Mouse (Mus musculus): ENCODE measurements around the gene Ndufb7. TPM values are rescaled to one million over a fixed set of nuclear protein-coding genes. Genes with fewer than 3 reads are reported as not detected.

The Ndufb7 gene
- polyA plus RNA-seq, 1 experiment from 2014 or later = 356 TPM

DNA sequence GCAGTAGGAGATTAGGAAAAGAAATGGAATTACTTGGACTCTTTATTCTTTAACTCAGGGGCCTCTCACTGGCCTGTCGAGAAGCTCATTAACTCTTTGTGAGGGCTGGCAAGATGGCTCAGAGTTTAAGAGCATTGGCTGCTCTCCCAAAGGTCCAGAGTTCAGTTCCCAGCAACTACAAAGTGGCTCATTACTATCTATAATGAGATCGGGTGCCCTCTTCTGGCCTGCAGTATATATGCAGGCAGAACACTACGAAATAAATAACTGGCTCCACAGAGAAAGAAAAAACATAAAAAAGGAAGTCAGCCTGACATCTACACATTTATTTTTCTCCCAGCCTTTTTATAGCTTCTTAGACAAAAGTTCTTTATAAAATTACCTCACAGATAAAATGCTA, 29.9 kb downstream of the Ndufb7 start:
- Histone ChIP-seq H3K27me3 (ENCODE audit: insufficient read depth, low read length) (no peaks in the 10 kb centered on the region), H3K9me3 (ENCODE audit: low read length) (no peaks in the 10 kb centered on the region), H3K4me2 (replicated peaks; ENCODE audit: low read depth, low read length) (no peak overlapping the region), H3K9ac (replicated peaks; ENCODE audit: low read length) (no peak overlapping the region), H3K36me3 (ENCODE audit: insufficient read depth, low read length) (no peaks in the 10 kb centered on the region), H3K27ac (ENCODE audit: low read length) (no peak overlapping the region), H3K4me3 (ENCODE audit: low read length) (no peak overlapping the region), H3K4me1 (ENCODE audit: insufficient read depth, low read length) (peaks cover 20% of the 10 kb centered on the region)
- ATAC-seq (ENCODE audit: low FRiP score, low TSS enrichment) = no peak
- 30% methylated on average over 3 of the region's 3 CpGs for WGBS

DNA sequence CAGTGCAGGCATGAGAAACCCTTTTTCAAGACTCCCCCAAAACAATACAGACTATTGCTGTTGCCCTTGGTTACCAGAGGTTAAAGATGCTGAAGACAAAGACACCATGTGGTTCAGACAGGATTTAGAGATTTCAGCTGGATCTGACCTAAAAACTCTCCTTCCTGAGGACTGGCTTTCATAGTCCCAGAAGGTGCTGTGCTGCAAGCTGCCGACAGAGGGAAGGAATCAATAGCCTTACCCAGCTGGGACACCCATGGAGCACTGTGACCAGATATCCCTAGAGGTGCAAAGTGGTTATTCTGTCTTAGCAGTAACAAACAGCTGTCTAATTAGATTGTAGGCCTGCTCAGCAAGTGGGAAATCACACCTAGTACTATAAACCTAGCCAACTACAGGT, 31.7 kb downstream of the Ndufb7 start:
- ATAC-seq (ENCODE audit: low FRiP score, low TSS enrichment) = no peak
- peaks cover 4% of the 10 kb centered on the region for H3K4me1 ChIP-seq (ENCODE audit: insufficient read depth, low read length)
- H3K9me3 ChIP-seq (ENCODE audit: low read length) = no peaks in the 10 kb centered on the region
- WGBS = 17% methylated on average over 1 of the region's 1 CpGs
- no peak overlapping the region for H3K9ac ChIP-seq (replicated peaks; ENCODE audit: low read length)
- no peak overlapping the region for H3K4me3 ChIP-seq (ENCODE audit: low read length)
- no peaks in the 10 kb centered on the region for H3K27me3 ChIP-seq (ENCODE audit: insufficient read depth, low read length)
- H3K27ac ChIP-seq (ENCODE audit: low read length) = no peak overlapping the region
- no peaks in the 10 kb centered on the region for H3K36me3 ChIP-seq (ENCODE audit: insufficient read depth, low read length)
- H3K4me2 ChIP-seq (replicated peaks; ENCODE audit: low read depth, low read length) = no peak overlapping the region

DNA sequence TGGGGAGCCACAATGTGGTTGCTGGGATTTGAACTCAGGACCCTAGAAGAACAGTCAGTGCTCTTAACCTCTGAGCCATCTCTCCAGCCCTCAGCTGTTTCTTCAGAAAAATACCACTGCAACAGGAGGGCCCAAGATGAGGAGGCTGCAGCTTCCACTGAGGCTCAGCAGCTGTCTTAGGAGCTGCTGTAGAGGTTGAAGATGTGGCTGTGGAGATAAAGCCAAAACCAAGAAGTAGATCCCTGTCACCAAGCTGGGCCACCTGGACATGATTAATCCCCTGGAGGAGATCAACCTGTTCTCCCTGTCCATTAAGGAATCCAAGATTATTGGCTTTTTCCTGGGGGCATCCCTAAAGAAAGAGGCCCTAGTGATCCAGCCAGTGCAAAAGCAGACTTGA, 33.3 kb downstream of the Ndufb7 start:
- H3K27ac ChIP-seq (ENCODE audit: low read length) = no peak overlapping the region
- no peaks in the 10 kb centered on the region for H3K4me1 ChIP-seq (ENCODE audit: insufficient read depth, low read length)
- no peak overlapping the region for H3K9ac ChIP-seq (replicated peaks; ENCODE audit: low read length)
- no peak for ATAC-seq (ENCODE audit: low FRiP score, low TSS enrichment)
- H3K9me3 ChIP-seq (ENCODE audit: low read length) = no peaks in the 10 kb centered on the region
- H3K36me3 ChIP-seq (ENCODE audit: insufficient read depth, low read length) = no peaks in the 10 kb centered on the region
- H3K27me3 ChIP-seq (ENCODE audit: insufficient read depth, low read length) = no peaks in the 10 kb centered on the region
- no peak overlapping the region for H3K4me3 ChIP-seq (ENCODE audit: low read length)
- H3K4me2 ChIP-seq (replicated peaks; ENCODE audit: low read depth, low read length) = no peak overlapping the region

- no peak overlapping the region for H3K4me2 ChIP-seq (replicated peaks; ENCODE audit: low read depth, low read length)
- H3K27ac ChIP-seq (ENCODE audit: low read length) = peak overlapping the region; percentile 46; the same call in 1 of the 2 replicates
- WGBS = 73% methylated on average over 2 of the region's 2 CpGs
- no peaks in the 10 kb centered on the region for H3K9me3 ChIP-seq (ENCODE audit: low read length)
- no peaks in the 10 kb centered on the region for H3K36me3 ChIP-seq (ENCODE audit: insufficient read depth, low read length)
- H3K4me1 ChIP-seq (ENCODE audit: insufficient read depth, low read length) = peaks cover 8% of the 10 kb centered on the region; the same call in 1 of the 2 replicates
- no peak overlapping the region for H3K4me3 ChIP-seq (ENCODE audit: low read length)
- H3K9ac ChIP-seq (replicated peaks; ENCODE audit: low read length) = no peak overlapping the region
- no peaks in the 10 kb centered on the region for H3K27me3 ChIP-seq (ENCODE audit: insufficient read depth, low read length)
- ATAC-seq (ENCODE audit: low FRiP score, low TSS enrichment) = no peak
Measured at GRCm38 (mm10) chr8:83602650-83603029, 36.2 kb downstream of the Ndufb7 start.

DNA sequence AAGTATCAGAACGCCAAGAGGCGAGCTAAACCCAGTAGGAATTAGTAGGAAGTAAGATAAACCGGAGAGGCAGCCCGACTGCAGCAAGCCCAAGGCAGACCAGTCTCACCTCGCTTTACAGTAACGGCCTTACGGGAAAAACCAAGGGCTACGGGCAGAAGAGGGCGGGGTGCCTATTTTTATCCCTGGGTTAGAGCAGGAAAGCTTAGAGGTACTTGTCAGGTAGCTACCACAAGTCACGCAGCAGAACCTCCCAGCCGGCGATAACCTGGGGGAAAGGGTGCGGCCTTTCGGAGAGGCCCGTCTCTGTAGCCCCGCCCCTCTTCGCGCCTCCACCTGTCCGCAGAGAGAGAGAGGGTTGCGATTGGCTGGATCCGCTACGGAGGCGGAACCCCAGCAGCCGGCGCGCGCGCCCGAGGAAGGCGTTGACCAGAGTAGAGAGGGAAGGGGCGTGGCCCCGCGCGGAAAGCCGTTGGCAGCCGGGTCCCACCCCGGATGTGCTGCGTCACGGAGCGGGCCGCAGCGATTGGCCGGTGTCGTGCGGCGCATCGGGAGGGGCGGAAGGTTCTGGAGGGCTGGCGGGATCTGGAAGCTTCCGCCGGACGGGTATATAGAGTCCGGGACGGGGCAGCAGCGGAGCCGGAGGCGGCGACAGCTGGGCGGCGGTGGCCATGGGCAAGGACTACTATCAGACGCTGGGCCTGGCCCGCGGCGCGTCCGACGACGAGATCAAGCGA, 41.4 kb downstream of the Ndufb7 start, which contains the start of the genes Tecr and Dnajb1:
Gene Tecr, minus strand, starts transcription at position 311 of the 737 bp plus-strand sequence.
Gene Dnajb1, plus strand, starts transcription at position 533 of the 737 bp plus-strand sequence.
- Histone ChIP-seq H3K27ac (ENCODE audit: low read length) (peak within 1 kb of the TSS; percentile 98), H3K9me3 (ENCODE audit: low read length) (no peaks in the 10 kb centered on the region), H3K4me2 (replicated peaks; ENCODE audit: low read depth, low read length) (peak within 1 kb of the TSS; percentile 84), H3K4me1 (ENCODE audit: insufficient read depth, low read length) (peaks cover 22% of the 10 kb centered on the region), H3K27me3 (ENCODE audit: insufficient read depth, low read length) (no peaks in the 10 kb centered on the region), H3K4me3 (ENCODE audit: low read length) (peak within 1 kb of the TSS; percentile 88), H3K9ac (replicated peaks; ENCODE audit: low read length) (peak within 1 kb of the TSS; percentile 97), H3K36me3 (ENCODE audit: insufficient read depth, low read length) (peaks cover 30% of the 10 kb centered on the region)
- under 1% methylated on average over 68 of the region's 69 CpGs for WGBS
- ATAC-seq (ENCODE audit: low FRiP score, low TSS enrichment) = peak; percentile 98

DNA sequence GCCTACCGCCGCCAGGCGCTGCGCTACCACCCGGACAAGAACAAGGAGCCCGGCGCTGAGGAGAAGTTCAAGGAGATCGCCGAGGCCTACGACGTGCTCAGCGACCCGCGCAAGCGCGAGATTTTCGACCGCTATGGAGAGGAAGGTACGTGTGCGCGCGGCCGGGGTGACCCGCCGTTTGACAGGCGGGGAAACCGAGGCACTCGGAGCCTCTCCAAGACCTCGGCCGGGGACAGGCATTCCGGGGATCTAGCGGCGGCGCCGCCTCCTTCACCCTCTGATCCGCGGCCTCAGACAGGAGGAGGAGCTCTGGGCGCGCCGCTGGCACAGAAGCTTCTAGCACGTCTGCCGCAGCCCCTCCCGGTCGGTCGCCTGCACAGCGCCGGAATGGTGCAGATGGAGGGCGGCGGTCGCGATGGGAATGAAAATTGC, 41.9 kb downstream of the Ndufb7 start:
- ATAC-seq (ENCODE audit: low FRiP score, low TSS enrichment) = peak; percentile 81
- under 1% methylated on average over 51 of the region's 51 CpGs for WGBS
- Histone ChIP-seq H3K4me2 (replicated peaks; ENCODE audit: low read depth, low read length) (peak overlapping the region; percentile 84), H3K27ac (ENCODE audit: low read length) (peak overlapping the region; percentile 98), H3K4me3 (ENCODE audit: low read length) (peak overlapping the region; percentile 88), H3K9ac (replicated peaks; ENCODE audit: low read length) (peak overlapping the region; percentile 97), H3K4me1 (ENCODE audit: insufficient read depth, low read length) (peaks cover 22% of the 10 kb centered on the region), H3K36me3 (ENCODE audit: insufficient read depth, low read length) (peaks cover 35% of the 10 kb centered on the region), H3K27me3 (ENCODE audit: insufficient read depth, low read length) (no peaks in the 10 kb centered on the region), H3K9me3 (ENCODE audit: low read length) (no peaks in the 10 kb centered on the region)

- Histone ChIP-seq H3K4me1 (ENCODE audit: insufficient read depth, low read length) (peaks cover 22% of the 10 kb centered on the region), H3K9me3 (ENCODE audit: low read length) (no peaks in the 10 kb centered on the region), H3K36me3 (ENCODE audit: insufficient read depth, low read length) (peaks cover 35% of the 10 kb centered on the region), H3K4me2 (replicated peaks; ENCODE audit: low read depth, low read length) (peak overlapping the region; percentile 84), H3K27me3 (ENCODE audit: insufficient read depth, low read length) (no peaks in the 10 kb centered on the region), H3K4me3 (ENCODE audit: low read length) (peak overlapping the region; percentile 88), H3K27ac (ENCODE audit: low read length) (peak overlapping the region; percentile 98), H3K9ac (replicated peaks; ENCODE audit: low read length) (peak overlapping the region; percentile 97)
- 14% methylated on average over 9 of the region's 9 CpGs for WGBS
- no peak for ATAC-seq (ENCODE audit: low FRiP score, low TSS enrichment)
Measured at GRCm38 (mm10) chr8:83609086-83609485, 42.6 kb downstream of the Ndufb7 start.

GRCm38 (mm10) chr8:83609547-83610180, 43.2 kb downstream of the Ndufb7 start:
- 86% methylated on average over 10 of the region's 10 CpGs for WGBS
- peak overlapping the region; percentile 84 for H3K4me2 ChIP-seq (replicated peaks; ENCODE audit: low read depth, low read length)
- no peak for ATAC-seq (ENCODE audit: low FRiP score, low TSS enrichment)
- H3K4me3 ChIP-seq (ENCODE audit: low read length) = peak overlapping the region; percentile 88
- H3K27me3 ChIP-seq (ENCODE audit: insufficient read depth, low read length) = no peaks in the 10 kb centered on the region
- no peak overlapping the region for H3K27ac ChIP-seq (ENCODE audit: low read length)
- H3K9me3 ChIP-seq (ENCODE audit: low read length) = no peaks in the 10 kb centered on the region
- peak overlapping the region; percentile 97 for H3K9ac ChIP-seq (replicated peaks; ENCODE audit: low read length)
- H3K4me1 ChIP-seq (ENCODE audit: insufficient read depth, low read length) = peaks cover 22% of the 10 kb centered on the region
- peaks cover 35% of the 10 kb centered on the region for H3K36me3 ChIP-seq (ENCODE audit: insufficient read depth, low read length)

DNA sequence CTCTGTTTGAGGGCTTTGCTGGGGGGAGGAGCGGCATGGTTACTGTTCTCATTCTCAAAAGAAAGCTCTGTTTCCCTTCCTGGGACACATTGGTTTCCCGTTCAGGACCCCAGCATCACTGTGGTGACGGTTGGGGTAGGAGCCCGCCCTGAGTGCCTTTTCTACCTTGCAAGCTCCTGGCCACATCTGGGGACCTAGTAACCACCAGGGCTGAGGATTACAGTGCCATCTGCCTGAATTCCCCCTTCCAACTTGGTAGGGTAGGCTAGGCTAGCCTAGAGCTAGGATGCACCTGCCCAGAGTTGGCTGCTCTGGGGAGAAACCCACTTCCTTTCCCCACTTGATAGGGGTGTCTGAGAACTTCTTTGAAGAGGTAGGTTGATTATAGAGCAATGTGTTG, 45.5 kb downstream of the Ndufb7 start:
- Histone ChIP-seq H3K36me3 (ENCODE audit: insufficient read depth, low read length) (peaks cover 35% of the 10 kb centered on the region), H3K9ac (replicated peaks; ENCODE audit: low read length) (no peak overlapping the region), H3K4me2 (replicated peaks; ENCODE audit: low read depth, low read length) (no peak overlapping the region), H3K4me3 (ENCODE audit: low read length) (no peak overlapping the region), H3K4me1 (ENCODE audit: insufficient read depth, low read length) (peaks cover 18% of the 10 kb centered on the region), H3K27ac (ENCODE audit: low read length) (no peak overlapping the region), H3K27me3 (ENCODE audit: insufficient read depth, low read length) (no peaks in the 10 kb centered on the region), H3K9me3 (ENCODE audit: low read length) (no peaks in the 10 kb centered on the region)
- WGBS = 91% methylated on average over 4 of the region's 4 CpGs
- ATAC-seq (ENCODE audit: low FRiP score, low TSS enrichment) = no peak

GRCm38 (mm10) chr8:83613695-83614094, 47.2 kb downstream of the Ndufb7 start:
- H3K36me3 ChIP-seq (ENCODE audit: insufficient read depth, low read length) = peaks cover 35% of the 10 kb centered on the region
- H3K27me3 ChIP-seq (ENCODE audit: insufficient read depth, low read length) = no peaks in the 10 kb centered on the region
- H3K9ac ChIP-seq (replicated peaks; ENCODE audit: low read length) = no peak overlapping the region
- H3K27ac ChIP-seq (ENCODE audit: low read length) = no peak overlapping the region
- no peak for ATAC-seq (ENCODE audit: low FRiP score, low TSS enrichment)
- no peaks in the 10 kb centered on the region for H3K9me3 ChIP-seq (ENCODE audit: low read length)
- no peak overlapping the region for H3K4me2 ChIP-seq (replicated peaks; ENCODE audit: low read depth, low read length)
- H3K4me1 ChIP-seq (ENCODE audit: insufficient read depth, low read length) = peaks cover 13% of the 10 kb centered on the region
- 91% methylated on average over 4 of the region's 4 CpGs for WGBS
- no peak overlapping the region for H3K4me3 ChIP-seq (ENCODE audit: low read length)
